15 mouse cellular contexts compared by ENCODE assay signal in genomic region chr1:191585704-191586103, GRCm38 (mm10). TPM values are rescaled to one million over a fixed set of nuclear protein-coding genes. Genes with fewer than 3 reads are reported as not detected.
DNase-seq lines count a peak whose midpoint lies in the region; ATAC-seq and TF ChIP-seq lines count a peak whose summit lies in the region.
"Had no signal": no experiment of that assay in that cellular context is flagged by ENCODE, and none has a peak within 500 bp of the region (broad histone marks: within the 10 kb centered on the region; RNA-seq: fewer than 3 reads in every experiment).

No protein-coding gene starts in this region.

- peak; percentile 15 for DNase-seq in CD4-positive, CD25-positive, alpha-beta regulatory T cell, adult 2 months (ENCODE audit: low read depth, low spot score)
- no peak for DNase-seq in kidney, adult 2 months
- no peak for DNase-seq in kidney, adult 18-20 months
- DNase-seq in midbrain, postnatal 0 days (ENCODE audit: low spot score) = peak; percentile 12
- no peak for DNase-seq in midbrain, embryonic 10.5 days (ENCODE audit: low spot score)
- DNase-seq in splenic B cell, adult 2 months (ENCODE audit: low read depth, low spot score) = peak; percentile 37
- no peak for DNase-seq in Muller cell, postnatal 12 days (ENCODE audit: inconsistent ontology term)
- DNase-seq: adrenal gland, postnatal 25 days; cerebellum, postnatal 14 days; heart, postnatal 10 days; thymus, postnatal 4 days had no signal

- H3K9ac ChIP-seq in midbrain, postnatal 0 days (replicated peaks; ENCODE audit: low read length, poor library complexity, severe bottlenecking) = no peak overlapping the region
- H3K9ac ChIP-seq: hindbrain, embryonic 15.5 days; midbrain, embryonic 12.5 days had no signal

- no peak for ATAC-seq in CD4-positive, CD25-positive, alpha-beta regulatory T cell, adult 4 months
- ATAC-seq in midbrain, postnatal 0 days (ENCODE audit: low FRiP score) = no peak

- no peaks in the 10 kb centered on the region for H3K27me3 ChIP-seq in kidney, adult 2 months (replicated peaks; ENCODE audit: control insufficient read depth, insufficient read depth, low read length)
- H3K27me3 ChIP-seq in midbrain, postnatal 0 days (ENCODE audit: insufficient read depth, low read length) = no peaks in the 10 kb centered on the region
- H3K27me3 ChIP-seq in midbrain, embryonic 10.5 days (ENCODE audit: low read depth, poor library complexity, severe bottlenecking) = no peaks in the 10 kb centered on the region
- no peaks in the 10 kb centered on the region for H3K27me3 ChIP-seq in splenic B cell, adult 2 months (ENCODE audit: control insufficient read depth, insufficient read depth, low read length, poor library complexity, severe bottlenecking)
- H3K27me3 ChIP-seq: hindbrain, embryonic 15.5 days; midbrain, embryonic 12.5 days had no signal

- TF ChIP-seq CTCF in kidney, adult 2 months (conservative IDR thresholded peaks at IDR 0.05; ENCODE audit: insufficient read depth, insufficient read length, low read depth, low read length) = 0 out of 2 replicates have a peak, but pooled peaks have one; percentile 1
- TF ChIP-seq CTCF in midbrain, postnatal 0 days (IDR thresholded peaks at IDR 0.05) = peak; percentile 32; the same call in 1 of the 2 replicates

- 89% methylated on average over 2 of the region's 2 CpGs for WGBS in kidney, adult 2 months
- WGBS in midbrain, postnatal 0 days = 82% methylated on average over 2 of the region's 2 CpGs
- WGBS in midbrain, embryonic 10.5 days = 91% methylated on average over 2 of the region's 2 CpGs

- H3K9me3 ChIP-seq in midbrain, postnatal 0 days (ENCODE audit: low read length) = no peaks in the 10 kb centered on the region
- H3K9me3 ChIP-seq in midbrain, embryonic 10.5 days (replicated peaks) = 0 out of 2 replicates have a peak, but pooled peaks cover under 1% of the 10 kb centered on the region
- H3K9me3 ChIP-seq: hindbrain, embryonic 15.5 days; midbrain, embryonic 12.5 days had no signal

- no peak for TF ChIP-seq POLR2A in kidney, adult 2 months (IDR thresholded peaks at IDR 0.05; ENCODE audit: low read depth, low read length)

- no peak overlapping the region for H3K4me2 ChIP-seq in midbrain, postnatal 0 days (ENCODE audit: low read depth, low read length, poor library complexity, severe bottlenecking)
- H3K4me2 ChIP-seq: hindbrain, embryonic 15.5 days; midbrain, embryonic 12.5 days had no signal

- no peaks in the 10 kb centered on the region; the same call in 1 of the 2 replicates for H3K36me3 ChIP-seq in kidney, adult 2 months (ENCODE audit: control insufficient read depth, insufficient read depth, low read length)
- H3K36me3 ChIP-seq in midbrain, postnatal 0 days (ENCODE audit: insufficient read depth, low read length) = peaks cover 28% of the 10 kb centered on the region; the same call in 1 of the 2 replicates
- H3K36me3 ChIP-seq in midbrain, embryonic 10.5 days = peaks cover 94% of the 10 kb centered on the region
- peaks cover 14% of the 10 kb centered on the region for H3K36me3 ChIP-seq in splenic B cell, adult 2 months (ENCODE audit: control insufficient read depth, insufficient read depth, low read length, poor library complexity, severe bottlenecking)

- no peak overlapping the region for H3K4me3 ChIP-seq in kidney, adult 2 months (ENCODE audit: insufficient read depth, low read depth, low read length)
- no peak overlapping the region for H3K4me3 ChIP-seq in midbrain, postnatal 0 days (ENCODE audit: low read depth, low read length)
- no peak overlapping the region for H3K4me3 ChIP-seq in midbrain, embryonic 10.5 days
- H3K4me3 ChIP-seq: embryonic facial prominence, embryonic 10.5 days; hindbrain, embryonic 15.5 days; midbrain, embryonic 12.5 days had no signal

- H3K27ac ChIP-seq in kidney, adult 2 months (ENCODE audit: insufficient read depth, low read depth, low read length) = no peak overlapping the region
- H3K27ac ChIP-seq in midbrain, postnatal 0 days (ENCODE audit: low read depth, low read length) = no peak overlapping the region
- H3K27ac ChIP-seq in midbrain, embryonic 10.5 days (replicated peaks) = no peak overlapping the region
- H3K27ac ChIP-seq: embryonic facial prominence, embryonic 10.5 days; hindbrain, embryonic 15.5 days; midbrain, embryonic 12.5 days had no signal

- H3K4me1 ChIP-seq in kidney, adult 2 months (ENCODE audit: control insufficient read depth, insufficient read depth, low read length) = no peaks in the 10 kb centered on the region
- no peaks in the 10 kb centered on the region for H3K4me1 ChIP-seq in midbrain, postnatal 0 days (ENCODE audit: insufficient read depth, low read length)
- no peaks in the 10 kb centered on the region for H3K4me1 ChIP-seq in midbrain, embryonic 10.5 days
- H3K4me1 ChIP-seq: hindbrain, embryonic 15.5 days; midbrain, embryonic 12.5 days had no signal

RNA-seq across cellular contexts. Expression of gene Ints7, which starts 10.3 kb away (rescaled TPM):
- 10 to 100 TPM; 36.7 to 50.6 TPM for polyA plus RNA-seq in CD4-positive, CD25-positive, alpha-beta regulatory T cell, adult 4 months (2017; shearing (Covaris generic))
- 12.2 and 12.7 TPM in 2 replicates for polyA plus RNA-seq in kidney, adult 2 months (2012; rRNA removed)
- total RNA-seq in midbrain, postnatal 0 days (2014; rRNA removed) = 33.1 and 40.4 TPM in 2 replicates
- 24.6 and 27.0 TPM in 2 replicates for polyA plus RNA-seq in midbrain, postnatal 0 days (2015; fragmentation: Nextera tagmentation; extraction: Ambion mirVana)
- 78.0 and 78.7 TPM in 2 replicates for polyA plus RNA-seq in midbrain, embryonic 10.5 days (2016; fragmentation: Nextera tagmentation; extraction: Ambion mirVana)

RNA-seq across cellular contexts. Expression of gene Dtl, which starts 10.4 kb away (rescaled TPM):
- 1 to 10 TPM; 7.1 to 9.9 TPM for polyA plus RNA-seq in CD4-positive, CD25-positive, alpha-beta regulatory T cell, adult 4 months (2017; shearing (Covaris generic))
- 0.14 and 0.20 TPM in 2 replicates for polyA plus RNA-seq in kidney, adult 2 months (2012; rRNA removed)
- 2.5 and 3.1 TPM in 2 replicates for total RNA-seq in midbrain, postnatal 0 days (2014; rRNA removed)
- 1.7 and 2.0 TPM in 2 replicates for polyA plus RNA-seq in midbrain, postnatal 0 days (2015; fragmentation: Nextera tagmentation; extraction: Ambion mirVana)
- 82.8 and 87.8 TPM in 2 replicates for polyA plus RNA-seq in midbrain, embryonic 10.5 days (2016; fragmentation: Nextera tagmentation; extraction: Ambion mirVana)

Comparison
In these comparisons a context has a peak if more than half of its experiments do, and no peak if none do; other contexts are left out.
1. DNase-seq: peak in CD4-positive, CD25-positive, alpha-beta regulatory T cell, adult 2 months (single experiment), midbrain, postnatal 0 days (single experiment) and splenic B cell, adult 2 months (single experiment); none in kidney, adult 2 months (single experiment), kidney, adult 18-20 months (single experiment), midbrain, embryonic 10.5 days (single experiment) and Muller cell, postnatal 12 days (single experiment).